8 mouse cellular contexts compared by ENCODE assay signal in genomic region chr4:155735788-155736187, GRCm38 (mm10). TPM values are rescaled to one million over a fixed set of nuclear protein-coding genes. Genes with fewer than 3 reads are reported as not detected.
DNase-seq lines count a peak whose midpoint lies in the region; ATAC-seq and TF ChIP-seq lines count a peak whose summit lies in the region.

No protein-coding gene starts in this region.

- WGBS in kidney, embryonic 16.5 days: 54% methylated on average over 5 of the region's 5 CpGs
- WGBS in bone marrow, adult 2 months: 64% methylated on average over 5 of the region's 5 CpGs
- 74% methylated on average over 5 of the region's 5 CpGs for WGBS in hindbrain, embryonic 14.5 days
- 61% methylated on average over 5 of the region's 5 CpGs for WGBS in midbrain, postnatal 0 days

- peaks cover 22% of the 10 kb centered on the region; the same call in 1 of the 2 replicates for H3K36me3 ChIP-seq in kidney, embryonic 16.5 days (ENCODE audit: insufficient read depth, low read length)
- H3K36me3 ChIP-seq in hindbrain, embryonic 14.5 days (replicated peaks; ENCODE audit: control insufficient read depth, insufficient read depth): peaks cover 54% of the 10 kb centered on the region
- peaks cover 28% of the 10 kb centered on the region for H3K36me3 ChIP-seq in midbrain, postnatal 0 days (ENCODE audit: insufficient read depth, low read length)

- H3K9ac ChIP-seq in kidney, embryonic 16.5 days (replicated peaks; ENCODE audit: low read length): peak overlapping the region; percentile 83
- peak overlapping the region; percentile 97 for H3K9ac ChIP-seq in hindbrain, embryonic 14.5 days
- H3K9ac ChIP-seq in midbrain, postnatal 0 days (replicated peaks; ENCODE audit: low read length, poor library complexity, severe bottlenecking): peak overlapping the region; percentile 91

- no peak for TF ChIP-seq POLR2A in bone marrow, adult 2 months (IDR thresholded peaks at IDR 0.05; ENCODE audit: borderline replicate concordance, control insufficient read depth, low read depth, low read length)

- H3K27me3 ChIP-seq in kidney, embryonic 16.5 days (ENCODE audit: insufficient read depth, low read length): no peaks in the 10 kb centered on the region
- no peaks in the 10 kb centered on the region for H3K27me3 ChIP-seq in hindbrain, embryonic 14.5 days (ENCODE audit: control insufficient read depth, insufficient read depth, low read length)
- H3K27me3 ChIP-seq in midbrain, postnatal 0 days (ENCODE audit: insufficient read depth, low read length): no peaks in the 10 kb centered on the region

- no peak for TF ChIP-seq CTCF in bone marrow, adult 2 months (IDR thresholded peaks at IDR 0.05; ENCODE audit: control insufficient read depth, insufficient read depth, low read length)
- TF ChIP-seq CTCF in midbrain, postnatal 0 days (IDR thresholded peaks at IDR 0.05): no peak

- peak overlapping the region; percentile 79 for H3K4me3 ChIP-seq in kidney, embryonic 16.5 days (ENCODE audit: low read length)
- H3K4me3 ChIP-seq in bone marrow, adult 2 months (replicated peaks; ENCODE audit: control insufficient read depth, low read depth, low read length): peak overlapping the region; percentile 27
- H3K4me3 ChIP-seq in hindbrain, embryonic 14.5 days (replicated peaks; ENCODE audit: low read length): peak overlapping the region; percentile 78
- H3K4me3 ChIP-seq in midbrain, postnatal 0 days (ENCODE audit: low read depth, low read length): peak overlapping the region; percentile 74

- H3K9me3 ChIP-seq in kidney, embryonic 16.5 days (ENCODE audit: low read length): no peaks in the 10 kb centered on the region
- H3K9me3 ChIP-seq in hindbrain, embryonic 14.5 days (ENCODE audit: control insufficient read depth, low read length): no peaks in the 10 kb centered on the region
- H3K9me3 ChIP-seq in midbrain, postnatal 0 days (ENCODE audit: low read length): no peaks in the 10 kb centered on the region

- peak overlapping the region; percentile 77; the same call in 1 of the 2 replicates for H3K27ac ChIP-seq in kidney, embryonic 16.5 days (ENCODE audit: low read length)
- no peak overlapping the region for H3K27ac ChIP-seq in bone marrow, adult 2 months (ENCODE audit: control insufficient read depth, insufficient read depth, low read depth, low read length, poor library complexity)
- peak overlapping the region; percentile 97 for H3K27ac ChIP-seq in hindbrain, embryonic 14.5 days
- peak overlapping the region; percentile 94 for H3K27ac ChIP-seq in midbrain, postnatal 0 days (ENCODE audit: low read depth, low read length)

- peak overlapping the region; percentile 81 for H3K4me2 ChIP-seq in kidney, embryonic 16.5 days (replicated peaks; ENCODE audit: low read depth, low read length)
- peak overlapping the region; percentile 89 for H3K4me2 ChIP-seq in hindbrain, embryonic 14.5 days (replicated peaks)
- peak overlapping the region; percentile 70 for H3K4me2 ChIP-seq in midbrain, postnatal 0 days (ENCODE audit: low read depth, low read length, poor library complexity, severe bottlenecking)

- H3K4me1 ChIP-seq in kidney, embryonic 16.5 days (ENCODE audit: insufficient read depth, low read length): peaks cover 14% of the 10 kb centered on the region
- H3K4me1 ChIP-seq in bone marrow, adult 2 months (ENCODE audit: control insufficient read depth, insufficient read depth, low read length): peaks cover 4% of the 10 kb centered on the region; the same call in 1 of the 2 replicates
- H3K4me1 ChIP-seq in hindbrain, embryonic 14.5 days (replicated peaks; ENCODE audit: control insufficient read depth, insufficient read depth, low read length): peaks cover 24% of the 10 kb centered on the region
- peaks cover 10% of the 10 kb centered on the region; the same call in 1 of the 2 replicates for H3K4me1 ChIP-seq in midbrain, postnatal 0 days (ENCODE audit: insufficient read depth, low read length)

- no peak for DNase-seq in kidney, postnatal 25 days
- no peak for DNase-seq in hindbrain, embryonic 14.5 days (ENCODE audit: low spot score)
- no peak for DNase-seq in midbrain, postnatal 0 days (ENCODE audit: low spot score)
- DNase-seq in thymus, postnatal 4 days: no peak
- DNase-seq in testis, postnatal 10 days (ENCODE audit: low spot score): no peak
- no peak for DNase-seq in embryo, embryonic 10.5 days (ENCODE audit: low spot score)

- ATAC-seq in kidney, embryonic 16.5 days (ENCODE audit: low FRiP score, low TSS enrichment): no peak
- no peak for ATAC-seq in hindbrain, embryonic 14.5 days (ENCODE audit: low FRiP score)
- no peak for ATAC-seq in midbrain, postnatal 0 days (ENCODE audit: low FRiP score)

RNA-seq across cellular contexts. Expression of gene Tmem240, which starts 1.2 kb away (rescaled TPM):
- 0.45 and 0.53 TPM in 2 replicates for polyA plus RNA-seq in kidney, embryonic 16.5 days (2015; fragmentation: Nextera tagmentation; extraction: Ambion mirVana)
- 0.47 and 3.0 TPM in 2 replicates for polyA plus RNA-seq in bone marrow, adult 2 months (2011; ENCODE audit: insufficient read depth, insufficient read length, low replicate concordance, missing spikeins)
- 8.8 and 9.3 TPM in 2 replicates for polyA plus RNA-seq in hindbrain, embryonic 14.5 days (2014; fragmentation: Nextera tagmentation; extraction: Ambion mirVana)
- total RNA-seq in midbrain, postnatal 0 days (2014; rRNA removed): 51.0 and 78.0 TPM in 2 replicates
- 34.9 and 37.9 TPM in 2 replicates for polyA plus RNA-seq in midbrain, postnatal 0 days (2015; fragmentation: Nextera tagmentation; extraction: Ambion mirVana)

RNA-seq across cellular contexts. Expression of gene Atad3a, which starts 25.1 kb away (rescaled TPM):
- polyA plus RNA-seq in kidney, embryonic 16.5 days (2015; fragmentation: Nextera tagmentation; extraction: Ambion mirVana): 138 and 142 TPM in 2 replicates
- 31.8 and 32.9 TPM in 2 replicates for polyA plus RNA-seq in bone marrow, adult 2 months (2011; ENCODE audit: insufficient read depth, insufficient read length, low replicate concordance, missing spikeins)
- 73.0 and 82.2 TPM in 2 replicates for polyA plus RNA-seq in hindbrain, embryonic 14.5 days (2014; fragmentation: Nextera tagmentation; extraction: Ambion mirVana)
- 52.6 and 69.1 TPM in 2 replicates for total RNA-seq in midbrain, postnatal 0 days (2014; rRNA removed)
- polyA plus RNA-seq in midbrain, postnatal 0 days (2015; fragmentation: Nextera tagmentation; extraction: Ambion mirVana): 65.9 and 69.9 TPM in 2 replicates

RNA-seq across cellular contexts. Expression of gene Ssu72, which starts 31.2 kb away (rescaled TPM):
- 144 and 159 TPM in 2 replicates for polyA plus RNA-seq in kidney, embryonic 16.5 days (2015; fragmentation: Nextera tagmentation; extraction: Ambion mirVana)
- polyA plus RNA-seq in bone marrow, adult 2 months (2011; ENCODE audit: insufficient read depth, insufficient read length, low replicate concordance, missing spikeins): 28.5 and 53.2 TPM in 2 replicates
- polyA plus RNA-seq in hindbrain, embryonic 14.5 days (2014; fragmentation: Nextera tagmentation; extraction: Ambion mirVana): 164 and 169 TPM in 2 replicates
- total RNA-seq in midbrain, postnatal 0 days (2014; rRNA removed): 84.1 and 90.7 TPM in 2 replicates
- polyA plus RNA-seq in midbrain, postnatal 0 days (2015; fragmentation: Nextera tagmentation; extraction: Ambion mirVana): 152 and 153 TPM in 2 replicates

RNA-seq across cellular contexts. Expression of gene Vwa1, which starts 38.7 kb away (rescaled TPM):
- 7.4 and 11.3 TPM in 2 replicates for polyA plus RNA-seq in kidney, embryonic 16.5 days (2015; fragmentation: Nextera tagmentation; extraction: Ambion mirVana)
- polyA plus RNA-seq in bone marrow, adult 2 months (2011; ENCODE audit: insufficient read depth, insufficient read length, low replicate concordance, missing spikeins): 0.97 TPM in 1 of 2 replicates, not detected in the other
- polyA plus RNA-seq in hindbrain, embryonic 14.5 days (2014; fragmentation: Nextera tagmentation; extraction: Ambion mirVana): 24.7 and 27.6 TPM in 2 replicates
- 42.1 and 42.5 TPM in 2 replicates for total RNA-seq in midbrain, postnatal 0 days (2014; rRNA removed)
- polyA plus RNA-seq in midbrain, postnatal 0 days (2015; fragmentation: Nextera tagmentation; extraction: Ambion mirVana): 25.5 and 28.7 TPM in 2 replicates

RNA-seq across cellular contexts. Expression of gene Fndc10, which starts 41.6 kb away (rescaled TPM):
- polyA plus RNA-seq in kidney, embryonic 16.5 days (2015; fragmentation: Nextera tagmentation; extraction: Ambion mirVana): 2.5 and 2.8 TPM in 2 replicates
- polyA plus RNA-seq in bone marrow, adult 2 months (2011; ENCODE audit: insufficient read depth, insufficient read length, low replicate concordance, missing spikeins): 0.90 and 3.0 TPM in 2 replicates
- polyA plus RNA-seq in hindbrain, embryonic 14.5 days (2014; fragmentation: Nextera tagmentation; extraction: Ambion mirVana): 9.0 and 10.3 TPM in 2 replicates
- 43.8 and 46.4 TPM in 2 replicates for total RNA-seq in midbrain, postnatal 0 days (2014; rRNA removed)
- polyA plus RNA-seq in midbrain, postnatal 0 days (2015; fragmentation: Nextera tagmentation; extraction: Ambion mirVana): 24.3 and 27.4 TPM in 2 replicates

Comparison
In these comparisons a context has a peak if more than half of its experiments do, and no peak if none do; other contexts are left out.
1. H3K4me3 ChIP-seq: peak in every context shown above with its lines; median percentile 79 in kidney, embryonic 16.5 days; 78 in hindbrain, embryonic 14.5 days; 74 in midbrain, postnatal 0 days; 27 in bone marrow, adult 2 months.